ENCODE assay signal across 11 mouse cellular contexts in genomic region chr5:149552742-149553141, GRCm38 (mm10). TPM values are rescaled to one million over a fixed set of nuclear protein-coding genes. Genes with fewer than 3 reads are reported as not detected.
DNase-seq lines count a peak whose midpoint lies in the region; ATAC-seq and TF ChIP-seq lines count a peak whose summit lies in the region.
"Had no signal": no experiment of that assay in that cellular context is flagged by ENCODE, and none has a peak within 500 bp of the region (broad histone marks: within the 10 kb centered on the region; RNA-seq: fewer than 3 reads in every experiment).

No protein-coding gene starts in this region.

- H3K27ac ChIP-seq in forebrain, postnatal 0 days (ENCODE audit: low read depth, low read length): no peak overlapping the region
- H3K27ac ChIP-seq in forebrain, embryonic 14.5 days (ENCODE audit: low read depth, low read length): no peak overlapping the region
- no peak overlapping the region for H3K27ac ChIP-seq in lung, postnatal 0 days (ENCODE audit: low read length)
- H3K27ac ChIP-seq: hindbrain, embryonic 15.5 days; liver, embryonic 13.5 days had no signal

- peak; percentile 48 for DNase-seq in forebrain, postnatal 0 days
- DNase-seq in forebrain, embryonic 14.5 days (ENCODE audit: low spot score): no peak
- peak; percentile 48 for DNase-seq in right cerebral cortex, postnatal 4 days
- DNase-seq in right cerebral cortex, postnatal 36 days (ENCODE audit: low spot score in 2 of 2): no peak
- DNase-seq in lung, postnatal 0 days (ENCODE audit: low spot score): peak; percentile 28
- DNase-seq in frontal cortex, postnatal 14 days (ENCODE audit: low spot score in 2 of 2): no peak
- DNase-seq in MN1 (ENCODE audit: low spot score): no peak
- DNase-seq in cerebellum, postnatal 4 days (ENCODE audit: low spot score in 2 of 2): no peak
- DNase-seq: liver, embryonic 13.5 days had no signal

- WGBS in forebrain, postnatal 0 days: 54% methylated on average over 9 of the region's 9 CpGs
- WGBS in forebrain, embryonic 14.5 days: 57% methylated on average over 9 of the region's 9 CpGs
- WGBS in lung, postnatal 0 days: 39% methylated on average over 9 of the region's 9 CpGs

- ATAC-seq in forebrain, postnatal 0 days: no peak
- no peak for ATAC-seq in forebrain, embryonic 14.5 days
- no peak for ATAC-seq in lung, postnatal 0 days

- no peak overlapping the region for H3K9ac ChIP-seq in forebrain, postnatal 0 days
- no peak overlapping the region for H3K9ac ChIP-seq in forebrain, embryonic 14.5 days (ENCODE audit: low read length)
- H3K9ac ChIP-seq in lung, postnatal 0 days (replicated peaks; ENCODE audit: low read depth): no peak overlapping the region
- H3K9ac ChIP-seq: hindbrain, embryonic 15.5 days; liver, embryonic 13.5 days had no signal

- no peak overlapping the region for H3K4me2 ChIP-seq in forebrain, postnatal 0 days (ENCODE audit: low read depth)
- H3K4me2 ChIP-seq in forebrain, embryonic 14.5 days (ENCODE audit: low read length): no peak overlapping the region
- no peak overlapping the region for H3K4me2 ChIP-seq in lung, postnatal 0 days (replicated peaks; ENCODE audit: low read depth, low read length)
- H3K4me2 ChIP-seq: hindbrain, embryonic 15.5 days; liver, embryonic 13.5 days had no signal

- H3K27me3 ChIP-seq in forebrain, postnatal 0 days (ENCODE audit: insufficient read depth, low read length): no peaks in the 10 kb centered on the region
- no peaks in the 10 kb centered on the region for H3K27me3 ChIP-seq in forebrain, embryonic 14.5 days (replicated peaks; ENCODE audit: control insufficient read depth, insufficient read depth, low read length)
- no peaks in the 10 kb centered on the region for H3K27me3 ChIP-seq in lung, postnatal 0 days (replicated peaks; ENCODE audit: insufficient read depth, low read length)
- H3K27me3 ChIP-seq: hindbrain, embryonic 15.5 days; liver, embryonic 13.5 days had no signal

- no peaks in the 10 kb centered on the region for H3K4me1 ChIP-seq in forebrain, postnatal 0 days (ENCODE audit: insufficient read depth)
- no peaks in the 10 kb centered on the region for H3K4me1 ChIP-seq in forebrain, embryonic 14.5 days (ENCODE audit: control insufficient read depth, insufficient read depth, low read length)
- no peaks in the 10 kb centered on the region for H3K4me1 ChIP-seq in lung, postnatal 0 days (ENCODE audit: insufficient read depth, low read depth, low read length)
- H3K4me1 ChIP-seq: hindbrain, embryonic 15.5 days; liver, embryonic 13.5 days had no signal

- no peak overlapping the region for H3K4me3 ChIP-seq in forebrain, postnatal 0 days (ENCODE audit: low read depth, low read length)
- H3K4me3 ChIP-seq in forebrain, embryonic 14.5 days (ENCODE audit: low read depth, low read length): no peak overlapping the region
- H3K4me3 ChIP-seq in lung, postnatal 0 days (ENCODE audit: low read depth, low read length): no peak overlapping the region
- H3K4me3 ChIP-seq: erythroblast, embryonic 14.5 days; hindbrain, embryonic 15.5 days; liver, embryonic 13.5 days had no signal

- peak; percentile 58 for TF ChIP-seq CTCF in forebrain, postnatal 0 days (IDR thresholded peaks at IDR 0.05; ENCODE audit: low read depth)
- peak; percentile 57 for TF ChIP-seq CTCF in lung, postnatal 0 days (IDR thresholded peaks at IDR 0.05)

- TF ChIP-seq EP300 in lung, postnatal 0 days (IDR thresholded peaks at IDR 0.05): no peak

- no peaks in the 10 kb centered on the region for H3K36me3 ChIP-seq in forebrain, postnatal 0 days (ENCODE audit: insufficient read depth)
- no peaks in the 10 kb centered on the region for H3K36me3 ChIP-seq in forebrain, embryonic 14.5 days (ENCODE audit: control insufficient read depth, insufficient read depth, low read length)
- H3K36me3 ChIP-seq in lung, postnatal 0 days (ENCODE audit: insufficient read depth, low read length): no peaks in the 10 kb centered on the region
- H3K36me3 ChIP-seq: hindbrain, embryonic 15.5 days; liver, embryonic 13.5 days had no signal

- H3K9me3 ChIP-seq in forebrain, postnatal 0 days (ENCODE audit: low read length): no peaks in the 10 kb centered on the region
- H3K9me3 ChIP-seq in forebrain, embryonic 14.5 days (replicated peaks; ENCODE audit: control insufficient read depth, low read length): no peaks in the 10 kb centered on the region
- no peaks in the 10 kb centered on the region for H3K9me3 ChIP-seq in lung, postnatal 0 days (ENCODE audit: low read length)
- H3K9me3 ChIP-seq: hindbrain, embryonic 15.5 days; liver, embryonic 13.5 days had no signal

RNA-seq across cellular contexts. Expression of gene Wdr95, which starts 24.3 kb away (rescaled TPM):
- 0.15 and 0.38 TPM in 2 replicates for total RNA-seq in forebrain, postnatal 0 days (2014; rRNA removed)
- 0.45 and 0.84 TPM in 2 replicates for polyA plus RNA-seq in forebrain, postnatal 0 days (2015; fragmentation: Nextera tagmentation; extraction: Ambion mirVana)
- polyA plus RNA-seq in forebrain, embryonic 14.5 days (2014; fragmentation: Nextera tagmentation; extraction: Ambion mirVana): 0.69 and 1.2 TPM in 2 replicates
- polyA plus RNA-seq in lung, postnatal 0 days (2015; fragmentation: Nextera tagmentation; extraction: Ambion mirVana): 0.29 and 0.36 TPM in 2 replicates
- polyA plus RNA-seq: erythroblast, embryonic 14.5 days; liver, embryonic 13.5 days had no signal

Comparison
In these comparisons a context has a peak if more than half of its experiments do, and no peak if none do; other contexts are left out.
1. DNase-seq: peak in forebrain, postnatal 0 days (single experiment), right cerebral cortex, postnatal 4 days (single experiment) and lung, postnatal 0 days (single experiment); none in forebrain, embryonic 14.5 days (single experiment), right cerebral cortex, postnatal 36 days (0 of 2), frontal cortex, postnatal 14 days (0 of 2), MN1 (single experiment) and cerebellum, postnatal 4 days (0 of 2).